In the genomic region with DNA sequence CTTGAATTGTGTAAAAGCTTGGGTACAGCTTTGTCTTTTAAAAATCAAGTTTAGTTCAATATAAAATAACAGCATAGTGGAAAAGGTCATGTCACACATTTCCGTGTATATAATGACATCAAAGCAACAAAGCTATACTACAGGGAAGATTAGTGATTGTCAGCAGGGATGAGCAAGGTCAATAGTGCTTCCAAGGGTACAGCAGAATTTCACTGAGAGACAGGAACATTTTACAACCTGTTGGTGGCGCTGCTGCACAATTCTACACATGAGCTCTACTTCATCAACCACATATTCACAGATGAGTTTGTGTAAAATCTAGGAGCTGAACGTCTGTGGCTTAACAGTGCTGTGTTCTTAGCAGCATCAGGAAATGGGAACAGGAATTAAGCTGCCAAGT, we compare ENCODE assay signal across 9 mouse cellular contexts.
A peak's percentile ranks its signal among the peaks of the same experiment; 100 is the strongest.
DNase-seq lines count a peak whose midpoint lies in the region; ATAC-seq and TF ChIP-seq lines count a peak whose summit lies in the region.
"Had no signal": no experiment of that assay in that cellular context is flagged by ENCODE, and none has a peak within 500 bp of the region (broad histone marks: within the 10 kb centered on the region; RNA-seq: fewer than 3 reads in every experiment).

No protein-coding gene starts in this region.

- H3K36me3 ChIP-seq in kidney, adult 2 months (ENCODE audit: control insufficient read depth, insufficient read depth, low read length), result no peaks in the 10 kb centered on the region
- H3K36me3 ChIP-seq in kidney, embryonic 16.5 days (ENCODE audit: insufficient read depth, low read length), result no peaks in the 10 kb centered on the region
- H3K36me3 ChIP-seq in neural tube, embryonic 15.5 days, result no peaks in the 10 kb centered on the region
- H3K36me3 ChIP-seq: liver, embryonic 13.5 days had no signal

- H3K4me3 ChIP-seq in kidney, adult 2 months (ENCODE audit: insufficient read depth, low read depth, low read length), result no peak overlapping the region
- H3K4me3 ChIP-seq in kidney, embryonic 16.5 days (ENCODE audit: low read length), result no peak overlapping the region
- no peak overlapping the region for H3K4me3 ChIP-seq in neural tube, embryonic 15.5 days (replicated peaks)
- H3K4me3 ChIP-seq: liver, embryonic 13.5 days had no signal

- DNase-seq in kidney, adult 2 months, result peak; percentile 28
- DNase-seq in adrenal gland, adult 8-10 months, result peak; percentile 42
- DNase-seq in embryo, embryonic 11.5 days (ENCODE audit: low read depth, low spot score), result peak; percentile 37
- DNase-seq in induced T-regulatory cell, adult 2 months (ENCODE audit: low read depth), result peak; percentile 47
- DNase-seq in left cerebral cortex, postnatal 14 days (ENCODE audit: low spot score in 2 of 2), result peak; percentile 64 to 75
- DNase-seq: liver, embryonic 13.5 days had no signal

- H3K27ac ChIP-seq in kidney, adult 2 months (ENCODE audit: insufficient read depth, low read depth, low read length), result no peak overlapping the region
- no peak overlapping the region for H3K27ac ChIP-seq in kidney, embryonic 16.5 days (ENCODE audit: low read length)
- H3K27ac ChIP-seq in neural tube, embryonic 15.5 days (replicated peaks), result no peak overlapping the region
- H3K27ac ChIP-seq: liver, embryonic 13.5 days had no signal

- no peak for ATAC-seq in kidney, embryonic 16.5 days (ENCODE audit: low FRiP score, low TSS enrichment)
- peak; percentile 63; the same call in 1 of the 2 replicates for ATAC-seq in neural tube, embryonic 15.5 days (ENCODE audit: low FRiP score)
- no peak for ATAC-seq in erythroblast, adult 5-6 weeks (replicated peaks; ENCODE audit: low FRiP score, poor library complexity, severe bottlenecking)

- H3K9me3 ChIP-seq in kidney, embryonic 16.5 days (ENCODE audit: low read length), result no peaks in the 10 kb centered on the region
- H3K9me3 ChIP-seq in neural tube, embryonic 15.5 days (replicated peaks), result no peaks in the 10 kb centered on the region
- H3K9me3 ChIP-seq: liver, embryonic 13.5 days had no signal

- no peaks in the 10 kb centered on the region for H3K4me1 ChIP-seq in kidney, adult 2 months (ENCODE audit: control insufficient read depth, insufficient read depth, low read length)
- H3K4me1 ChIP-seq in kidney, embryonic 16.5 days (ENCODE audit: insufficient read depth, low read length), result no peaks in the 10 kb centered on the region
- H3K4me1 ChIP-seq in neural tube, embryonic 15.5 days, result no peaks in the 10 kb centered on the region
- H3K4me1 ChIP-seq: liver, embryonic 13.5 days had no signal

- TF ChIP-seq CTCF in kidney, adult 2 months (conservative IDR thresholded peaks at IDR 0.05; ENCODE audit: insufficient read depth, insufficient read length, low read depth, low read length), result peak; percentile 41

- no peak for TF ChIP-seq POLR2A in kidney, adult 2 months (IDR thresholded peaks at IDR 0.05; ENCODE audit: low read depth, low read length)

- H3K4me2 ChIP-seq in kidney, embryonic 16.5 days (replicated peaks; ENCODE audit: low read depth, low read length), result no peak overlapping the region
- H3K4me2 ChIP-seq in neural tube, embryonic 15.5 days, result no peak overlapping the region
- H3K4me2 ChIP-seq: liver, embryonic 13.5 days had no signal

- 3% methylated on average over 3 of the region's 3 CpGs for WGBS in kidney, adult 2 months
- 4% methylated on average over 3 of the region's 3 CpGs for WGBS in kidney, embryonic 16.5 days
- WGBS in neural tube, embryonic 15.5 days, result 4% methylated on average over 3 of the region's 3 CpGs

- intact Hi-C loops in left cerebral cortex, postnatal 14 days (cut with DNase I), result loop anchor here (5.0 kb wide), 1 partner anchor 741 kb away; no protein-coding TSS in a partner anchor

- no peak overlapping the region for H3K9ac ChIP-seq in kidney, embryonic 16.5 days (replicated peaks; ENCODE audit: low read length)
- H3K9ac ChIP-seq in neural tube, embryonic 15.5 days (replicated peaks), result no peak overlapping the region
- H3K9ac ChIP-seq: liver, embryonic 13.5 days had no signal

- H3K27me3 ChIP-seq in kidney, adult 2 months (replicated peaks; ENCODE audit: control insufficient read depth, insufficient read depth, low read length), result no peaks in the 10 kb centered on the region
- no peaks in the 10 kb centered on the region for H3K27me3 ChIP-seq in kidney, embryonic 16.5 days (ENCODE audit: insufficient read depth, low read length)
- H3K27me3 ChIP-seq in neural tube, embryonic 15.5 days (replicated peaks), result no peaks in the 10 kb centered on the region
- H3K27me3 ChIP-seq: liver, embryonic 13.5 days had no signal
